ENCODE assay signal across 19 mouse cellular contexts in the genomic region with DNA sequence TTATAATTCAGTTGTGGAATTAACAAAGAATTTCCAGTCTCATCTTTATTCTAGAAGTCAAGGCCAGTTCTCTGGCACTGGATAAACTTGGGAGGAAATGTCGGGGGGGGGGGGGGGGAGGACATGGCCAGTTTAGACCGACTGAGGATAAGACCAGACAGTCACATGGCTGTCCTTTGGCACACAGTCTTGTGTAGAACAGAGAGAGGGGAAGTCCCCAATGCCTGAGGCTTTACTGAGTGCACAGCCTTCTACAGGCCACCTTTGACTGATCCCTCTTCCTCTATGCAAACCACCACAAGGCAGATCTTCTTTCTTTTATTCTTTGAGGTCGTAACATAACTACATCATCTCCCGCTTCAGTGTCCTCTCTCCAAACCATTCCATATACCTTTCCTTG. TPM values are rescaled to one million over a fixed set of nuclear protein-coding genes. Genes with fewer than 3 reads are reported as not detected.
DNase-seq lines count a peak whose midpoint lies in the region; ATAC-seq lines count a peak whose summit lies in the region.
"Had no signal": no experiment of that assay in that cellular context is flagged by ENCODE, and none has a peak within 500 bp of the region (broad histone marks: within the 10 kb centered on the region; RNA-seq: fewer than 3 reads in every experiment).

No protein-coding gene starts in this region.

- no peaks in the 10 kb centered on the region for H3K9me3 ChIP-seq in heart, embryonic 11.5 days (replicated peaks; ENCODE audit: control insufficient read depth, low read length)
- H3K9me3 ChIP-seq: forebrain, embryonic 13.5 days; G1E; neural tube, embryonic 15.5 days had no signal

- H3K27ac ChIP-seq in heart, embryonic 11.5 days (ENCODE audit: low read depth, low read length), result no peak overlapping the region
- H3K27ac ChIP-seq: forebrain, embryonic 13.5 days; gastrocnemius, adult 2 months; macrophage; neural tube, embryonic 15.5 days had no signal

- 0 out of 2 replicates have a peak, but pooled peaks cover 4% of the 10 kb centered on the region for H3K4me1 ChIP-seq in heart, embryonic 11.5 days (ENCODE audit: control insufficient read depth, insufficient read depth, low read length)

- H3K4me3 ChIP-seq in heart, embryonic 11.5 days (ENCODE audit: low read depth, low read length), result no peak overlapping the region
- H3K4me3 ChIP-seq: forebrain, embryonic 13.5 days; gastrocnemius, adult 2 months; myocyte; neural tube, embryonic 15.5 days had no signal

- H3K9ac ChIP-seq in heart, embryonic 11.5 days (ENCODE audit: low read depth, low read length), result no peak overlapping the region
- H3K9ac ChIP-seq: forebrain, embryonic 13.5 days; liver, postnatal 0 days; neural tube, embryonic 15.5 days had no signal

- no peaks in the 10 kb centered on the region for H3K36me3 ChIP-seq in heart, embryonic 11.5 days (ENCODE audit: control insufficient read depth, insufficient read depth, low read length)
- H3K36me3 ChIP-seq: G1E; neural tube, embryonic 15.5 days had no signal

- no peak overlapping the region for H3K4me2 ChIP-seq in heart, embryonic 11.5 days
- H3K4me2 ChIP-seq: forebrain, embryonic 13.5 days; midbrain, embryonic 11.5 days; neural tube, embryonic 15.5 days had no signal

- 82% methylated on average over 4 of the region's 4 CpGs for WGBS in heart, embryonic 11.5 days (ENCODE audit: insufficient replicate concordance)

- peak; percentile 34 to 64 for DNase-seq in heart, adult 9 months (ENCODE audit: low spot score in 2 of 2)
- DNase-seq in lung, postnatal 10 days, result peak; percentile 46
- DNase-seq in lung, postnatal 25 days (ENCODE audit: low spot score), result no peak
- peak; percentile 47 for DNase-seq in adrenal gland, postnatal 14 days
- peak; percentile 73 to 82 for DNase-seq in kidney, postnatal 25 days
- DNase-seq in frontal cortex, postnatal 10 days (ENCODE audit: low spot score in 2 of 2), result no peak
- DNase-seq: cerebellum, postnatal 14 days; embryo, embryonic 11 days; gastrocnemius, adult 2 months; liver, postnatal 0 days; retina, postnatal 1 day; thymus, postnatal 4 days had no signal

- 0 out of 2 replicates have a peak, but pooled peaks cover 3% of the 10 kb centered on the region for H3K27me3 ChIP-seq in heart, embryonic 11.5 days (ENCODE audit: control insufficient read depth, insufficient read depth, low read length)
- H3K27me3 ChIP-seq: forebrain, embryonic 13.5 days; neural tube, embryonic 15.5 days had no signal

- ATAC-seq in heart, embryonic 11.5 days (replicated peaks; ENCODE audit: insufficient number of reproducible peaks, low FRiP score, low TSS enrichment), result no peak
- ATAC-seq: forebrain, embryonic 13.5 days; liver, postnatal 0 days had no signal

RNA-seq across cellular contexts. Expression of a gene that starts 49.6 kb away (rescaled TPM):
- 0.32 and 0.54 TPM in 2 replicates for polyA plus RNA-seq in heart, embryonic 11.5 days (2014; fragmentation: Nextera tagmentation; extraction: Ambion mirVana)
- total RNA-seq in adrenal gland, postnatal 14 days (2021), result 3.5 and 3.9 TPM in 2 replicates
- polyA plus RNA-seq: macrophage had no signal

RNA-seq across cellular contexts. Expression of a gene that starts 49.7 kb away (rescaled TPM):
- 0.31 and 0.38 TPM in 2 replicates for polyA plus RNA-seq in heart, embryonic 11.5 days (2014; fragmentation: Nextera tagmentation; extraction: Ambion mirVana)
- 9.1 and 9.5 TPM in 2 replicates for total RNA-seq in adrenal gland, postnatal 14 days (2021)
- polyA plus RNA-seq: G1E, macrophage had no signal

Comparison
In these comparisons a context has a peak if more than half of its experiments do, and no peak if none do; other contexts are left out.
1. DNase-seq: peak in heart, adult 9 months (2 of 2), lung, postnatal 10 days (single experiment), adrenal gland, postnatal 14 days (single experiment) and kidney, postnatal 25 days (2 of 2); none in lung, postnatal 25 days (single experiment) and frontal cortex, postnatal 10 days (0 of 2).